Mouse (Mus musculus) spleen, adult 2 months (tissue): ENCODE results near the gene Smad1. TPM values are rescaled to one million over a fixed set of nuclear protein-coding genes. Genes with fewer than 3 reads are reported as not detected.

Experiments used
- DNase-seq, 2 experiments: peaks; one replicate each; pipeline versions ENCODE4 v3.0.0 to v3.0.0-alpha.2; 2012 to 2021; ENCODE audit warnings: low spot score in 2 of 2, low read depth in 1 of 2
- H3K27ac ChIP-seq: fragments of 200-500 bp; 2 replicates; pipeline ENCODE4 v1.5.1; 2012; ENCODE audit warnings: low read length, inconsistent platforms; ENCODE audit not compliant: insufficient read depth
- H3K27me3 ChIP-seq: fragments of 200-500 bp; 2 replicates; pipeline ENCODE4 v1.6.1; 2012; ENCODE audit warnings: mild to moderate bottlenecking, moderate library complexity, low read length, inconsistent platforms; ENCODE audit not compliant: control insufficient read depth, insufficient read depth
- H3K36me3 ChIP-seq: fragments of 200-500 bp; 2 replicates; pipeline ENCODE4 v1.6.1; 2012; ENCODE audit warnings: mild to moderate bottlenecking, low read length, inconsistent platforms; ENCODE audit not compliant: control insufficient read depth, insufficient read depth
- H3K4me1 ChIP-seq: fragments of 200-500 bp; 2 replicates; pipeline ENCODE4 v1.6.1; 2011; ENCODE audit warnings: inconsistent platforms; ENCODE audit not compliant: control insufficient read depth, insufficient read depth, insufficient read length
- H3K4me3 ChIP-seq: fragments of 200-500 bp; 2 replicates; pipeline ENCODE4 v1.5.1; 2011; ENCODE audit warnings: mild to moderate bottlenecking, inconsistent platforms; ENCODE audit not compliant: insufficient read depth, insufficient read length; ENCODE audit errors: extremely low read depth
- CTCF ChIP-seq: fragments of 200-500 bp; IDR thresholded peaks from 2 replicates; pipeline ENCODE4 v1.5.1; 2011; ENCODE audit warnings: mild to moderate bottlenecking, inconsistent platforms; ENCODE audit not compliant: insufficient read depth, insufficient read length, insufficient replicate concordance; ENCODE audit errors: extremely low read depth
- POLR2A ChIP-seq: fragments of 200-500 bp; IDR thresholded peaks from 2 replicates; pipeline ENCODE4 v1.6.1; 2011; ENCODE audit warnings: low read depth, low read length, inconsistent platforms
- WGBS: fragments of 180-500 bp; shearing (Covaris S2); methylation state at CpG from one replicate; pipeline ENCODE4 v1.1.7; 2018; 5-methylcytosine and 5-hydroxymethylcytosine counted together
- polyA plus RNA-seq: library from polyadenylated mRNA; depleted of rRNA; stranded (reverse); fragments of >200 nt; gene quantifications from 2 replicates; pipeline ENCODE4 v1.2.3, GENCODE M21; 2012

Gene Smad1
- polyA plus RNA-seq, 1 experiment: 16.7 TPM

DNA sequence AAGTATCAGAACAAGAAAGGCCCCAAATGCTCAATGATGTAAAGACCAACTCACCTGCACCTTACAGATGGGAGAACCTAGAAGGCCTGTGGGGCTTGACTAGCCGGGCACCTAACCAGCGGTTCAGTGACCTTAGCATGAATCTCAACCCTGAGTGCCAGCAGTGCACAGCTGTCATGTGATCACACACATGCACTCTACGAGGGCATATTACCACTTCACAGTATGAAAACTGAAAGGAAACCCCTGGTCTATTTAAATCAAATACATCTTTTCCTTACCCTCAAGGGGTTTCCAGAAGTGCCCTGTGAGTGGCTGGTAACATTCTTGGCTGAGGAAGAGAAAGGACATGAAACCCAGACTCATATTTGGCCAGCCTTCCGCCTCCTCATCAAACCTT, 31.4 kb downstream of the Smad1 start:
- H3K4me3 ChIP-seq: no peak overlapping the region
- no peak overlapping the region for H3K27ac ChIP-seq
- H3K36me3 ChIP-seq: no peaks in the 10 kb centered on the region
- H3K27me3 ChIP-seq: no peaks in the 10 kb centered on the region
- TF ChIP-seq CTCF: no peak
- TF ChIP-seq POLR2A: no peak
- no peak for DNase-seq
- peaks cover 10% of the 10 kb centered on the region for H3K4me1 ChIP-seq
- WGBS: 78% methylated on average over 4 of the region's 4 CpGs

DNA sequence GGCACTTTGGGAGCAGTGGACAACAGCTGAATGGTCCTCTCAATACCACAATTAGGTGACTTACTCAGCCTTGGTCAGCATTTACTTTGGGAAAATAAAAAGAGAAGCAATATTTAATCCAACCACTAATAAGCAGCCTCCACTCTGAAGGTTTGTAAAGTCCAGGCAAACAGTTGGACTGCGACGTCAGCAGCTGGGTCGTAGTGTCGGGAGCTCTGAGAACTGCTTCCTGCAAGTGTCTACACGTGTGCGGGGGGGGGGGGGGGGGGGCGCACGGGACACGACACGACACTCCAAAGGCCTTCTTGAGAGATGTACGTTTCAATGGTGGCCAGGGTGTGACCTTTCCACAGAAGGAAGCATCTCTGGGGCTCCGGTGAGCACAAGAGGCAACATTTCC, 32.0 kb downstream of the Smad1 start:
- TF ChIP-seq POLR2A: no peak
- no peak for TF ChIP-seq CTCF
- Histone ChIP-seq H3K27me3 (no peaks in the 10 kb centered on the region), H3K36me3 (no peaks in the 10 kb centered on the region), H3K4me3 (no peak overlapping the region), H3K4me1 (peaks cover 11% of the 10 kb centered on the region), H3K27ac (no peak overlapping the region)
- 49% methylated on average over 11 of the region's 12 CpGs for WGBS
- DNase-seq: no peak

GRCm38 (mm10) chr8:79366227-79366626, 33.1 kb downstream of the Smad1 start:
- TF ChIP-seq POLR2A (no peak), CTCF (no peak)
- WGBS: 57% methylated on average over 9 of the region's 9 CpGs
- Histone ChIP-seq H3K27ac (0 out of 2 replicates have a peak overlapping the region, but pooled peaks have one; percentile 28), H3K36me3 (no peaks in the 10 kb centered on the region), H3K27me3 (no peaks in the 10 kb centered on the region), H3K4me1 (peaks cover 11% of the 10 kb centered on the region), H3K4me3 (no peak overlapping the region)
- peak in 1 of 2 experiments; percentile 54 for DNase-seq

GRCm38 (mm10) chr8:79365707-79366106, 33.6 kb downstream of the Smad1 start:
- no peak for DNase-seq
- TF ChIP-seq POLR2A (no peak), CTCF (no peak)
- WGBS: 29% methylated on average over 3 of the region's 3 CpGs
- H3K27me3 ChIP-seq: no peaks in the 10 kb centered on the region
- H3K27ac ChIP-seq: no peak overlapping the region
- peaks cover 7% of the 10 kb centered on the region for H3K4me1 ChIP-seq
- H3K36me3 ChIP-seq: no peaks in the 10 kb centered on the region
- no peak overlapping the region for H3K4me3 ChIP-seq

DNA sequence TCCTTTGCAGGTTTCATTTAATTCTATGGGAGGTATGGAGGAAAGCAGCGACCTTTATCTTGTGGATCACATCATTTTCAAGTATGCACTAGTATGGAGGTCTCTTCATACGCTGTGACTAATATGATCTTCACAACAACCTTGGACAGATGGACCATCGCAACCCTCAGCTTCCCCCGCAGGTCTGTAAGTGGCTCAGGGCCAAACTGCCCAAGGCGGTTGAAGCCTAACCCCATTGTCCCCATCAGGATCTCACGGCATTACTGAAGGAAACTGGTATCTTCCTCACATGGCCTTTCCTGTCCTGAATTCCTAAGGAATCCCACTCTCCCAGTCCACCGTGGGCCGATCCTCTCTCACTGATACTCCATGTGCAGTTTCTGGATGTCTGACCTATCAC, 34.5 kb downstream of the Smad1 start:
- Histone ChIP-seq H3K4me3 (no peak overlapping the region), H3K4me1 (peaks cover 3% of the 10 kb centered on the region), H3K27ac (no peak overlapping the region), H3K27me3 (no peaks in the 10 kb centered on the region), H3K36me3 (no peaks in the 10 kb centered on the region)
- TF ChIP-seq POLR2A: no peak
- no peak for TF ChIP-seq CTCF
- WGBS: 91% methylated on average over 8 of the region's 8 CpGs
- no peak for DNase-seq

DNA sequence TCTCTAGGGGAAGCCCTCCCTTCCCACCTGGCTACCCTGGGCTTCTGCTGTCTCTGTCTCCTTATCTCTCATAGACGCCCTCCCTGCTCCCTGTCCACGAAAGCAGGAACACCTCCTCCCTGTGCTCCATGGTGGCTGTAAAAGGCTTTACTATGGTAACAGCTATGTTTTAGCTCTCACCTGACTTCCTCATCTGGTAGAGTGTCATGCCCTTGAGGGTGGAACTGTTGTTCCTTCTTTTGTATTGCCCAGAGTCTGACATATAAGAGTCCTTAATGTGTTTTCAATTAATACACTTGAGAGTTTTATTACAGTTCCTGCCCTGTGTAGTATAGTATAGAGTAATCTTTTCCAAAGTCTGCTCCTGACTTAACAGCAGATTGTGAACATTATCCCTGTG, 36.9 kb downstream of the Smad1 start:
- peaks cover 2% of the 10 kb centered on the region for H3K4me1 ChIP-seq

GRCm38 (mm10) chr8:79360774-79361527, 38.4 kb downstream of the Smad1 start:
- H3K27ac ChIP-seq: no peak overlapping the region
- no peaks in the 10 kb centered on the region for H3K36me3 ChIP-seq
- WGBS: 84% methylated on average over 6 of the region's 6 CpGs
- no peak for DNase-seq
- no peak overlapping the region for H3K4me3 ChIP-seq
- H3K4me1 ChIP-seq: peaks cover 2% of the 10 kb centered on the region
- no peaks in the 10 kb centered on the region for H3K27me3 ChIP-seq
- TF ChIP-seq CTCF (no peak), POLR2A (no peak)

More for the DNA sequence above, 36.9 kb downstream of the Smad1 start:
- Histone ChIP-seq H3K4me3 (no peak overlapping the region), H3K36me3 (no peaks in the 10 kb centered on the region), H3K27me3 (no peaks in the 10 kb centered on the region), H3K27ac (no peak overlapping the region)
- WGBS: 37% methylated on average over 2 of the region's 2 CpGs
- no peak for DNase-seq
- TF ChIP-seq CTCF: no peak
- no peak for TF ChIP-seq POLR2A
